Mouse (Mus musculus) erythroblast, adult 5-6 weeks (primary cell): Measurements from ENCODE around the gene Dnmt3a. TPM values are rescaled to one million over a fixed set of nuclear protein-coding genes. Genes with fewer than 3 reads are reported as not detected.

Experiments
- ATAC-seq: replicated peaks from 2 replicates; pipeline ENCODE4 v1.8.0; 2016; ENCODE audit warnings: moderate number of reproducible peaks, mild to moderate bottlenecking, moderate TSS enrichment, inconsistent platforms; ENCODE audit not compliant: poor library complexity, low FRiP score, severe bottlenecking
- total RNA-seq, 2 experiments: library from RNA; stranded (forward) in 1 of 2; stranded (reverse) in 1 of 2; fragments of 150-400 nt in 1 of 2; fragments of 200-764, 138-1000 nt in 1 of 2; gene quantifications; 2 replicates each; pipeline versions ENCODE4 v1.2.3 to v1.2.4; 2015 to 2017; ENCODE audit warnings: low replicate concordance in 2 of 2

Gene Dnmt3a
- total RNA-seq, 2 experiments from 2014 or later: 2.9 to 8.6 TPM

- no peak for ATAC-seq
Measured at GRCm38 (mm10) chr12:3959791-3960543, 154.2 kb downstream of the Dnmt3a start.

GRCm38 (mm10) chr12:3960553-3960952 is 154.7 kb downstream of the Dnmt3a start:
- no peak for ATAC-seq

Other genes starting within 250 kb of the Dnmt3a start
- gene Dtnb, start 233.6 kb upstream of the Dnmt3a start, total RNA-seq (2015; ENCODE audit: low replicate concordance): 7.5 and 14.8 TPM in 2 replicates
- 8.3 and 19.0 TPM in 2 replicates for gene Dtnb, start 233.6 kb upstream of the Dnmt3a start, total RNA-seq (2017; ENCODE audit: low replicate concordance)
- gene Pomc, start 148.9 kb downstream of the Dnmt3a start, total RNA-seq (2015; ENCODE audit: low replicate concordance): not detected in 2 replicates
- gene Pomc, start 148.9 kb downstream of the Dnmt3a start, total RNA-seq (2017; ENCODE audit: low replicate concordance): not detected in 2 replicates
- gene Efr3b, start 232.9 kb downstream of the Dnmt3a start, total RNA-seq (2015; ENCODE audit: low replicate concordance): not detected in 2 replicates
- 9.2 TPM in 1 of 2 replicates, not detected in the other for gene Efr3b, start 232.9 kb downstream of the Dnmt3a start, total RNA-seq (2017; ENCODE audit: low replicate concordance)